ENCODE assay signal across 8 mouse cellular contexts in genomic region chr3:145885851-145886464, GRCm38 (mm10). TPM values are rescaled to one million over a fixed set of nuclear protein-coding genes. Genes with fewer than 3 reads are reported as not detected.
DNase-seq lines count a peak whose midpoint lies in the region; ATAC-seq and TF ChIP-seq lines count a peak whose summit lies in the region.
"Had no signal": no experiment of that assay in that cellular context is flagged by ENCODE, and none has a peak within 500 bp of the region (broad histone marks: within the 10 kb centered on the region; RNA-seq: fewer than 3 reads in every experiment).

No protein-coding gene starts in this region.

- peak; percentile 64 for ATAC-seq in heart, postnatal 0 days (ENCODE audit: insufficient read depth, low read depth)
- ATAC-seq in liver, embryonic 13.5 days (ENCODE audit: low read depth), result no peak

- H3K9me3 ChIP-seq in heart, postnatal 0 days (replicated peaks; ENCODE audit: control insufficient read depth, low read length), result no peaks in the 10 kb centered on the region
- H3K9me3 ChIP-seq in liver, embryonic 13.5 days (replicated peaks), result no peaks in the 10 kb centered on the region

- H3K4me1 ChIP-seq in heart, postnatal 0 days (ENCODE audit: control insufficient read depth, insufficient read depth), result peaks cover 28% of the 10 kb centered on the region
- no peaks in the 10 kb centered on the region for H3K4me1 ChIP-seq in liver, embryonic 13.5 days (replicated peaks)

- peak overlapping the region; percentile 68 for H3K27ac ChIP-seq in heart, postnatal 0 days (ENCODE audit: low read depth)
- H3K27ac ChIP-seq in liver, embryonic 13.5 days, result peak overlapping the region; percentile 51
- H3K27ac ChIP-seq: liver, embryonic 14.5 days had no signal

- no peak overlapping the region for H3K9ac ChIP-seq in heart, postnatal 0 days (replicated peaks; ENCODE audit: low read depth, low read length)
- H3K9ac ChIP-seq in liver, embryonic 13.5 days, result no peak overlapping the region
- H3K9ac ChIP-seq: liver, embryonic 14.5 days had no signal

- H3K4me2 ChIP-seq in heart, postnatal 0 days (ENCODE audit: low read depth, low read length), result no peak overlapping the region
- H3K4me2 ChIP-seq in liver, embryonic 13.5 days, result no peak overlapping the region

- no peaks in the 10 kb centered on the region for H3K27me3 ChIP-seq in heart, postnatal 0 days (ENCODE audit: control insufficient read depth, insufficient read depth, low read length)
- H3K27me3 ChIP-seq in liver, embryonic 13.5 days, result no peaks in the 10 kb centered on the region

- peak; percentile 82 for TF ChIP-seq EP300 in heart, postnatal 0 days (IDR thresholded peaks at IDR 0.05; ENCODE audit: low read depth)

- DNase-seq in 3T3-L1 (ENCODE audit: low read depth, low spot score) (peak; percentile 98), ZHBTc4 (ENCODE audit: low read depth, low spot score) (peak; percentile 27)
- DNase-seq in heart, postnatal 0 days (ENCODE audit: low spot score), result peak; percentile 72
- no peak for DNase-seq in liver, embryonic 13.5 days
- DNase-seq in layer of hippocampus, adult 9-10 months (ENCODE audit: low spot score), result no peak
- no peak for DNase-seq in thymus, postnatal 4 days
- no peak for DNase-seq in layer of hippocampus, postnatal 10 days (ENCODE audit: low spot score in 2 of 2)

- TF ChIP-seq CTCF in heart, postnatal 0 days (IDR thresholded peaks at IDR 0.05; ENCODE audit: low read depth), result no peak

- 23% methylated on average over 5 of the region's 5 CpGs for WGBS in heart, postnatal 0 days
- WGBS in liver, embryonic 13.5 days (ENCODE audit: insufficient replicate concordance), result 44% methylated on average over 5 of the region's 5 CpGs

- H3K4me3 ChIP-seq in heart, postnatal 0 days (ENCODE audit: low read depth, low read length), result no peak overlapping the region
- H3K4me3 ChIP-seq in liver, embryonic 13.5 days (replicated peaks), result no peak overlapping the region

- H3K36me3 ChIP-seq in heart, postnatal 0 days (replicated peaks; ENCODE audit: control insufficient read depth, insufficient read depth, low read length), result no peaks in the 10 kb centered on the region
- H3K36me3 ChIP-seq in liver, embryonic 13.5 days, result peaks cover 5% of the 10 kb centered on the region; the same call in 1 of the 2 replicates

RNA-seq across cellular contexts. Expression of gene Bcl10, which starts 36.6 kb away (rescaled TPM):
- 16.1 and 48.3 TPM in 2 replicates for total RNA-seq in heart, postnatal 0 days (2014; rRNA removed; ENCODE audit: low replicate concordance)
- 32.7 and 35.1 TPM in 2 replicates for polyA plus RNA-seq in heart, postnatal 0 days (2015; fragmentation: Nextera tagmentation; extraction: Ambion mirVana)
- 21.4 and 24.8 TPM in 2 replicates for polyA plus RNA-seq in liver, embryonic 13.5 days (2015; fragmentation: Nextera tagmentation; extraction: Ambion mirVana)
- 10 to 100 TPM; 16.8 to 17.5 TPM for total RNA-seq in layer of hippocampus, postnatal 10 days (2021)

RNA-seq across cellular contexts. Expression of gene 2410004B18Rik, which starts 51.9 kb away (rescaled TPM):
- total RNA-seq in heart, postnatal 0 days (2014; rRNA removed; ENCODE audit: low replicate concordance), result 9.1 and 12.3 TPM in 2 replicates
- 35.9 and 37.6 TPM in 2 replicates for polyA plus RNA-seq in heart, postnatal 0 days (2015; fragmentation: Nextera tagmentation; extraction: Ambion mirVana)
- 20.6 and 25.4 TPM in 2 replicates for polyA plus RNA-seq in liver, embryonic 13.5 days (2015; fragmentation: Nextera tagmentation; extraction: Ambion mirVana)
- total RNA-seq in layer of hippocampus, postnatal 10 days (2021), result 10 to 100 TPM; 35.8 to 44.8 TPM

Comparison
In these comparisons a context has a peak if more than half of its experiments do, and no peak if none do; other contexts are left out.
1. DNase-seq: peak in 3T3-L1 (single experiment), ZHBTc4 (single experiment) and heart, postnatal 0 days (single experiment); none in liver, embryonic 13.5 days (single experiment), layer of hippocampus, adult 9-10 months (single experiment), thymus, postnatal 4 days (single experiment) and layer of hippocampus, postnatal 10 days (0 of 2).